Mouse (Mus musculus): Measurements from ENCODE around the gene Tsc1. TPM values are rescaled to one million over a fixed set of nuclear protein-coding genes. Genes with fewer than 3 reads are reported as not detected.

Gene Tsc1
- total and polyA plus RNA-seq, 3 experiments = 8.0 to 16.4 TPM; not detected in 1

DNA sequence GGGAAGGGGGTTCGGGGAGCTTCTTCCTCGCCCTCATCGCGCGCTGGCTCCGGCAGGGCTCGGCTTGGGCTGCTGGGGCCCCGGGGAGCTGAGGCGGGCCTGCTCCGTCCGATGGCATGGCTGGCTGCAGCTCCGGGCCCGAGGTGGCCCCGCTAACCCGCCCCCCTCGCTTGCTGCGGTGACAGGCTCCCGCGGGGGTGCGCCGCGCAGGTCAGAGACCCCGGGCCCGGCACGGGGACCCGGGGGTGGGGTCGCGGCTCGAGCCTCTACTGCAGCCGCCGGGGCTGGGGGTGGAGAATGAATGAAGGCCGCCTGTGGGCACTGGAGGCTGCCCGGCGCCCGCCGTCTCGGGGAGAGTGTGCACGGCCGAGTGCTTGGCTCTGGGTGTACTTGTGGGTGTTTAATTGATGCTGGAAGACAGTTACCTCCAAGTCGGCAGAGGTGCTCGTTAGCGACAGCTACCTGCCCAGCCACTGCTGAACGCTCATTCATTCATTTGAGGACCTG lies 460 bp downstream of the Tsc1 start:
- Histone ChIP-seq H3K9me3 (replicated peaks; ENCODE audit: insufficient read depth, low read length) (no peaks in the 10 kb centered on the region), H3K4me3 (ENCODE audit: control insufficient read depth in 1 of 2, insufficient read depth in 1 of 2, low read depth in 2 of 2, low read length in 2 of 2) (peak overlapping the region; percentile 73 to 85), H3K27ac (ENCODE audit: control insufficient read depth, low read depth, low read length) (peak overlapping the region; percentile 87), H3K4me1 (ENCODE audit: control insufficient read depth in 1 of 2, insufficient read depth in 2 of 2, low read length in 2 of 2) (peaks cover 6 to 14% of the 10 kb centered on the region in 2 experiments), H3K36me3 (ENCODE audit: control insufficient read depth in 1 of 2, insufficient read depth in 2 of 2, low read length in 2 of 2) (peaks cover 0 to 19% of the 10 kb centered on the region in 2 experiments; a peak in 2 of 4 replicates), H3K9ac (ENCODE audit: control insufficient read depth, low read depth, low read length, poor library complexity, severe bottlenecking) (peak overlapping the region; percentile 89), H3K79me2 (ENCODE audit: control insufficient read depth, insufficient read depth, low read length, poor library complexity) (peaks cover 27% of the 10 kb centered on the region), H3K27me3 (ENCODE audit: control insufficient read depth in 1 of 2, insufficient read depth in 2 of 2, low read length in 2 of 2) (no peaks in the 10 kb centered on the region)
- TF ChIP-seq POLR2A (IDR thresholded peaks at IDR 0.05; ENCODE audit: control insufficient read depth in 1 of 2, insufficient read depth in 1 of 2, low read depth in 1 of 2, low read length in 2 of 2, poor library complexity in 1 of 2) = no peak
- 0 out of 2 replicates have a peak, but pooled peaks have one; percentile 34 for TF ChIP-seq CHD1 (IDR thresholded peaks at IDR 0.05; ENCODE audit: low read depth, low read length)
- TF ChIP-seq UBTF (IDR thresholded peaks at IDR 0.05; ENCODE audit: borderline replicate concordance, insufficient read depth, low read depth, low read length) = peak; percentile 87; the same call in 1 of the 2 replicates
- no peak for TF ChIP-seq TBP (IDR thresholded peaks at IDR 0.05; ENCODE audit: low read depth, low read length)
- no peak for TF ChIP-seq JUND (IDR thresholded peaks at IDR 0.05; ENCODE audit: low read depth, low read length)
- no peak for TF ChIP-seq SMC3 (IDR thresholded peaks at IDR 0.05; ENCODE audit: low read depth, low read length)
- DNase-seq (ENCODE audit: low read depth, low spot score) = peak; percentile 58

DNA sequence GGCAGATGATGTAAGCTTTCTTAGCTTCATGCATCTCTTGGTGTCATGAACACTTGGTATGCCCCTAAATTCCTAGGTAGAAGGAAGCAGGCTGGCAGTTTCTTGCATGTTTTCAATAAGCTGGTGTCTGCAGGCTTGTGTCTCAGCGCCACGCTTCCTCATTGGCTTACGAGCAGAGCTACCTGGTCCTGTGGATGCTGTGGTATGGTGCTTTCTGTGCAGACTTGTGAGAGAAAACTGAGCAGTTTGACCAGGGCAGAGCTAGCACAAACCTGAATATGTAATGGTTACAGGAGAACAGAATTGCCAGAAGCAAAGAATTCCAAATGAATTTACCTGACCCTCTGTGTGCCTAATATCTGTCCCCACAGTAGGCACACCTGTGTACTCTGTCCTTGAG lies 2.1 kb downstream of the Tsc1 start:
- Histone ChIP-seq H3K9me3 (replicated peaks; ENCODE audit: insufficient read depth, low read length) (no peaks in the 10 kb centered on the region), H3K36me3 (ENCODE audit: control insufficient read depth in 1 of 2, insufficient read depth in 2 of 2, low read length in 2 of 2) (peaks cover 0 to 19% of the 10 kb centered on the region in 2 experiments; a peak in 2 of 4 replicates), H3K27ac (ENCODE audit: control insufficient read depth, low read depth, low read length) (no peak overlapping the region), H3K4me1 (ENCODE audit: control insufficient read depth in 1 of 2, insufficient read depth in 2 of 2, low read length in 2 of 2) (peaks cover 6 to 14% of the 10 kb centered on the region in 2 experiments), H3K9ac (ENCODE audit: control insufficient read depth, low read depth, low read length, poor library complexity, severe bottlenecking) (no peak overlapping the region), H3K4me3 (ENCODE audit: control insufficient read depth in 1 of 2, insufficient read depth in 1 of 2, low read depth in 2 of 2, low read length in 2 of 2) (no peak overlapping the region), H3K79me2 (ENCODE audit: control insufficient read depth, insufficient read depth, low read length, poor library complexity) (peaks cover 29% of the 10 kb centered on the region), H3K27me3 (ENCODE audit: control insufficient read depth in 1 of 2, insufficient read depth in 2 of 2, low read length in 2 of 2) (no peaks in the 10 kb centered on the region)
- no peak for DNase-seq (ENCODE audit: low read depth, low spot score)
- TF ChIP-seq USF1 (IDR thresholded peaks at IDR 0.05; ENCODE audit: low read depth, low read length) = no peak
- TF ChIP-seq GABPA (IDR thresholded peaks at IDR 0.05; ENCODE audit: low read depth, low read length) = no peak
- TF ChIP-seq UBTF (IDR thresholded peaks at IDR 0.05; ENCODE audit: borderline replicate concordance, insufficient read depth, low read depth, low read length) = no peak
- TF ChIP-seq MEF2A (IDR thresholded peaks at IDR 0.05; ENCODE audit: extremely low read depth, insufficient replicate concordance, low read depth, low read length, poor library complexity, severe bottlenecking) = no peak
- no peak for TF ChIP-seq MYB (IDR thresholded peaks at IDR 0.05; ENCODE audit: low read depth, low read length)
- no peak for TF ChIP-seq KAT2A (conservative IDR thresholded peaks at IDR 0.05; ENCODE audit: low read depth, low read length)
- no peak for TF ChIP-seq RAD21 (IDR thresholded peaks at IDR 0.05; ENCODE audit: low read depth, low read length)
- no peak for TF ChIP-seq ELF1 (IDR thresholded peaks at IDR 0.05; ENCODE audit: low read depth, low read length)
- no peak for TF ChIP-seq ZC3H11A (IDR thresholded peaks at IDR 0.05; ENCODE audit: low read depth, low read length)
- TF ChIP-seq NELFE (IDR thresholded peaks at IDR 0.05; ENCODE audit: low read depth, low read length) = no peak
- no peak for TF ChIP-seq MAZ (IDR thresholded peaks at IDR 0.05; ENCODE audit: low read depth, low read length)

Measured in MEL (cell line).